Mouse (Mus musculus) thymus, postnatal 25 days (tissue): Measurements from ENCODE around the gene Atp2a2.

Source experiments
- DNase-seq: peaks from one replicate; pipeline ENCODE4 v3.0.0; 2022

The Atp2a2 gene

DNA sequence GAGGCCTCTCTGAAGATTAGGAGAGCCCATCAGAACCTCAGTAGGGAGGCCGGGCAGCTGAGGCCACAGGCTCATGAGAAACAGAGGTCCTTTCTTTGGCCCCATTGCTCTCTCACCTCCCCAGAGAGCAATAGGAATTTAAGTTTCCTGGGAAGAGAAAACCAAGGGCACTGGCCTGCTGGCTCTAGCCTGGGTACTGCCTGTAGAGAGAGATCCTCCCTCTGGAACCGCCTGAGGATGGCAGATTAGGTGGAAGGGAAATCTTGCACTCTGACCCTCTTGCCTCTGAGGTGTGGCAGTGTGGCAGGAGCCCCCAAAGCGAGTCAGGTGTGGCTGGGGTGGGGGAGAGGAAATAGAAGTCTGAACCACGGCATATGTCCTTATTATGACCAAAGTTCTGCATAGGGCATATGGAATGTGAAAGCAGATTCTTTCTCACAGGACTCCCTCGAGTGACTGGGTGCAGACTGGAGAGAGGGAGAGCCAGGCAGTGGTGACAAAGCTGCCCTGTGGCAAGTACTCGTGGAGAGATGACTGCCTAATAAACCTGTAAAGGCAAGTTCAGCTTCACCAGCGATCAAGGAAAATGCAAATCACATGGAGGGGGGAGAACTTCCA is 17.1 kb upstream of the Atp2a2 start:
- DNase-seq, result no peak

DNA sequence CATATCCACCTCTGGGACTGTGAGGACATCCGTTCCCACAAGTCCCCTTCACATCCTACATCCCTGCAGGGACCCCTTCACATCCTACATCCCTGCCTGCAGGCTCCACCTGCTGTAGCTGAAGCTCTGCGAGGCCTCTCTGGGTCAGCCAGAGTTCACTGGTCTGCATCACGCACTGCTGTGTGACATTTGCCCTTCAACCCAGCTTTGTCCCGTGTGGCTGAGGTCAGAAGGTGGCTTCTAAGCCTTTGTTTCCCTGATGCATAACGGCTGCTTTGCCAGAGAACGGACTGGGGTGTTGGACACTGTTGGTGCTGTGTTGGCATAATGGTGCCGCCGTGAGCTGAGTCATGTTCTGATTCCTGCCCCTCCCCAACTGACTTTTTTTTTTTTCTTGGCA is 16.2 kb upstream of the Atp2a2 start:
- DNase-seq, result no peak

DNA sequence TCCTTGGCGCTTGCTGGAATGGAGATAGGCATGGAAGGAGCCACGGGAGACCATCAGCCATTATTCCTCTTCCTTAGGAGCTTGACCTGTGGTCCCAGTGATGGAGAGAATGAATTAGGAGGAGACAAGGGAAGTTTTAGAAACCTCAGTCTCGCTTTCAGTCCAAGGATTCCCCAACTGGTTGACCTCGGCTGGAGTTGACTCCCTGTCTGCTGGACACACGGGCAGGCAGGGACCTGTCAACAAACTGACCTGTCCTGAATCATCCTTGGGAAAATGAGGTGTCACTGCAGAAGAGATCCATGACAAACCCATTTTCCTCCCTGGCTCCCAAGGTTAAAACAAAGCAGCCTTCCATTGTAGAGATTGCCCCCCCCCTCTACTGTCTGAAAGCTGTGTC is 14.9 kb upstream of the Atp2a2 start:
- no peak for DNase-seq

DNA sequence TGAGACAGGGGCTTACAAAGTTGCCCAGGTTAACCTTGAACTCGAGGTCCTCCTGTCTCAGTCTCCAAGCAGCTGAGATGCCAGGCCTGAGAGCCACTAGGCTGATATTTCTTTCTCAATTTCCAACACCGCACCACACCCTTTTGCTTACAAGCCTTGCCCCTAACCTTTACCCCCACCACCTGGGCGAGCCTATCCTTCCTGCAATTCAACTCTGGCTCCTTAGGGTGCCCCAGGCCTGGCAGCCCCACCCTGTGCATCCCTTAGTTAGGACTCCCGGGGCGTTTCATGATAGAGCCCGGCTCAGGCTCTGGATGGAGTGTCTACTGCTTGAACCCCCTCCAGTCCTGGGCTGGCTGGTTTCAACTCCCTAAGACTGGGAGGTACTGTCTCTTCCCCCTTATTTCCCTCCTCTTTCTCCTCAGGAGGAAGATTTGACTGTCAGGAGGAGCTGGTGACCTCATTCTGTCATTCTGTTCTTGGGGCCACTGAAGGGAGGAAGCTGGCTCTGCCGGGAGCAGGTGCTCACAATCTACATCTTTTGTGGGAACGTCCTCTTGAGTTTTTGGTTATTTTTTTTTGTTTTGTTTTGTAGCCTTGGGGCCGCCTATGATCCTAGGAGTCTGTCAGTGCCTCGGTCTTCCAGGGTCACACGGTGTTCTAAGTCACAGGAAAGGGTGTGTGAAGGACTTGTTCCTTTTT is 14.2 kb upstream of the Atp2a2 start:
- DNase-seq, result no peak

DNA sequence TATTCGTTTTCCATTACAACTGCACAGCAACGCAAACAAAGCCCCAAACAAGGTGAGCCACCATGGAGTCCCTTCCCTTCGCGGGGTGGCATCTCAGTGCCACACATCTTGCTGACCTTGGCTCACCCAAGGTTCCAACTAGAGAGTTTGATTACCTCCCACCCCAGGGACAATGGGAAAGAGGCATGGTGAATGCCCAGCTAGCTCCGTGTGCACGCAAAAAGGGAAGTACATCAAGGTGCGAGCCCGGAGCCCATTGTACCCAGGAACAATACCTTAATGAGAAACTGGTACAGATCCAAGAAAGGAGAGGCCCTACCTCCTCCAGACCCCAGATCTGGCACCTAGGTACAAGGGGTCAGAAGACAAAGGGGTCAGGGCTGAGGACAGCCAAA is 12.1 kb upstream of the Atp2a2 start:
- DNase-seq, result no peak

DNA sequence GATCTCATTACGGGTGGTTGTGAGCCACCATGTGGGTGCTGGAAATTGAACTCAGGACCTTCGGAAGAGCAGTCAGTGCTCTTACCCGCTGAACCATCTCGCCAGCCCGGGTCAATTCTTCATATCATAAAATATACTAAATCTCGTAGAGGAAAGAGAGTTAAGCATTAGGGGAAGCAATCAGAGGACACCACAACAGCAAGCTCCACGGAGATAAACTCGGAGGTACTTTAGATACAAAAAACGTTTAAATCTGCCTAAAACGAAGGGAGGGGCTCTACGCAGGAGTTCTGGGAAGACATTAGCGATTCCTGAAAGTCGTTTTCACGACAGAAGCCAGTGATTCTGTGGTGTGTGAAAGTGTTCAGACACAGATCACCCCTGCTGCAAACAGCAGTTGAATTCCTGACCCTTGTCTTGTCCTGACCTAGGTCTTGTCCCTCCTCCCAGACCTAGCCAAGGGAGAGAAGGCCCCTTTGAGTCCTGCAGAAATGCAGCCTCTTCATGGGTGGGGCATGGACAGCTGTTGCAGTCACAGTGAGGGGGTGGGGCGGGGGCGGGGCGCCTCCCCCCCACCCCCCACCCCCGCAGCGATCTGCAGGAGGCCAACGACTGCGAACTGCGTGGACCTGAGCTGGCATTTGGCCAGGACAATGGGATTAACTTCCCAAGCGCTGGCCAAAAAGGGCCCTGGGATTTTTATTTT is 11.5 kb upstream of the Atp2a2 start:
- DNase-seq, result no peak

DNA sequence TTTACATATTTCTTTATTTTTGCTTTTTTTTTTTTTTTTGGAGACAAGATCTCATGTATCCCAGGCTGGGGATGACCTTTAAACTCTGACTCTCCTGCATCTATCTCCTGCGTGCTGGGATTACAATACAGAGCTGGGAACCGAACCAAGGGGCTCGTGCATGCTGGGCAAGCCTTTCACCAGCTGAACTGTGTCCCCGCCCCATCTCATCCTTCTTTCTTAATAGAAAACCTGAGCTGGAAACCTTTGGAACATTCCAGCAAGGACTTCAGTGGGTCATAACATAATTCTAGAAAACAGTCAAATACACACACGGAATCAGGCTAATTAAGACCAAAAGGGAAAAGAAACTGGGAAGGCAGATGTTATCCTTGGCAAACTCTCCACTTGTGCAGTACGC is 10.0 kb upstream of the Atp2a2 start:
- DNase-seq, result no peak

DNA sequence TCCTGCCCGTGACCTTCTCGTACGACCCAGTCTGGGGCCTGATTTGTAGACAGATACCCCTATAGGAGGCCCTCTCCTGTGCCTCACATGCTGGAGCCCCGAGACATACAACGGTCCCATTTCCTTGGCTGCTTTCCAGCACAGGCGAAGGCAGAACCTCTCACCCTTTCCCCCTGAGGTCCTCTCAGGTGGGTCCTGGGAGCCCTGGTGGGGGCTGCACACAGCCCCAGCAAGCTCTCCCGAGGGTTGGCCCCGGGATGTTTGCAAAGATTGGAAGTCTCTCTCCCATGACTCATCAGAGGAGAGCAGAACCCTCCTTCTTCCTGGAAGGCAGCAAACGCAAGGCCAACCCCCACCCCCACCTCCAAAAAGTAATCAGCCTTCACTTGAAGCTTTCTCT is 9.4 kb upstream of the Atp2a2 start:
- DNase-seq, result no peak

DNA sequence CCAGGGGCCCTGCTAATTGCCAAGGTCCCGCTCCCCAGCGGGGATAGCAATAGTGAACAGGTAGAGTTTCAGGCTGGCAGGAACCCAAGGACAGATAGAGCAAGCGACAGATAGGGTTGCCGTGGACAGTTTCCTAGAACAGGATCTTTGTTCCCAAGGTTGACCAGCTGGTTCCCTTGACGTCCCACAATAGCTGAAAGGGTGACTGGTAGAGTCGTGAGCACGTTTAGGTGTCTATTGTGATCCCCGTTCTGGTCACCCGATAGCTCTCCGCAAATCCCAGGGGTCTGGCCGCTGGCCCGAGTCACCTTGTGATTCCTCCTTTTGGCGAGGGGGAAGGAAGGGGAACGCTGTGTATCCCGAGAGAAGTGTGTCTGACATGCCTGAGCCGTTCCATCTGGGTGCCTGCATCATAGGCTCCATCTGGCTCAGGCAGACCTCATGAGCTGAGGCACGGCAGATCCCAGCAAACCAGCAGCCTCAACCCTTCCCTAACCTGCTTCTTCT is 8.7 kb upstream of the Atp2a2 start:
- DNase-seq, result no peak

DNA sequence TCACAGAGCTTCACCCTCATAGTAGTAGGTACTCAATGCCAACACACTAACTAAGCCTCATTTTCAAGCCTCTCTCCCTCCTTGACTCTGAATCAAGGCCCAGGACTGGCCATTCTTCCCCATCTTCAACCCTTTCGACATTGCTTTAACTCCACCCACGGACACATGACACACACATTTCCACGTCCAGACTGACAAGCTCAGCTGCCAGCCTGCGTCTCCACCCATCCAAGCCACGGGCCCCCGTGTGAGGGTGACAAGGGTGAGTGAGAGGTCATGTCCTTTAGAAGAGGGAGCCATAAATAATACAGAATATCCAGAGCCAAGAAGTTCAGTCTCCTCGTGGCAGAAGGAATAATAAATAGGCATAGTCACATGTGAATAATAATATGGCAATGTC is 7.6 kb upstream of the Atp2a2 start:
- DNase-seq, result no peak

DNA sequence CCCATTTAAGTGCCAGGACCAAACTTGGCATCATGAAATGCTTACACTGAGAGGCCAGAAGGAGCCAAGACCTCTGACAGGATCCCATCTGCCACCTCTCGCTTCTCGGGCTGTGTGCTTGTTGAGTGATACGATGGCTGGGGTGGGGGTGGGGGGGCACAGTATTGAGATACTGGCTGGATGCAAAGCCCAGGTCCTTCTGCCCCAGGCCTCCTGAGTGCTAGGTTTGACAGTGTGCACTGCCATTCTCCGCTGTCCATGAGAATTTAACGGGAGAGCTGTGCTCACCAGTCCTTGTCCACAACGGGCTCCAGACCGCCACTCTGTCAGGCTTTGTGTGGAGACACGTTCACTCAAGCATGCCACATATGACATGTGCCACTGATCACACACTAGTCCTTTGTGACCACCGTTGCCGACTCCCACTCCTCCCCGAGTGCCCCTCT is 6.9 kb upstream of the Atp2a2 start:
- no peak for DNase-seq

DNA sequence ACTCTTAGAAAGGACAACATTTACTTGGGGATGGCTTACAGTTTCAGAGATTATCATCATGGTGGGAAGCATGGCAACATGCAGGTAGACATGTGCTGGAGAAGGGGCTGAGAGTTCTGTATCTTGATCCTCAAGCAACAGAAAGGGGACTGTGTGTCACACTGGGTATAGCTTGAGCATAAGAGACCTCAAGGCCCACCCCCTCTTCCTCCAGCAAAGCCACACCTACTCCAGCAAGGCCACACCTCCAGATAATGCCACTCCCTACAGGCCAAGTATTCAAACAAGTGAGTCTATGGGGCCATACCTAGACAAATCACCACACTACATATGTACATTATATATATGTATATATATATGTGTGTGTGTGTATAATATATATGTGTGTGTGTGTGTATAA is 5.4 kb upstream of the Atp2a2 start:
- no peak for DNase-seq

DNA sequence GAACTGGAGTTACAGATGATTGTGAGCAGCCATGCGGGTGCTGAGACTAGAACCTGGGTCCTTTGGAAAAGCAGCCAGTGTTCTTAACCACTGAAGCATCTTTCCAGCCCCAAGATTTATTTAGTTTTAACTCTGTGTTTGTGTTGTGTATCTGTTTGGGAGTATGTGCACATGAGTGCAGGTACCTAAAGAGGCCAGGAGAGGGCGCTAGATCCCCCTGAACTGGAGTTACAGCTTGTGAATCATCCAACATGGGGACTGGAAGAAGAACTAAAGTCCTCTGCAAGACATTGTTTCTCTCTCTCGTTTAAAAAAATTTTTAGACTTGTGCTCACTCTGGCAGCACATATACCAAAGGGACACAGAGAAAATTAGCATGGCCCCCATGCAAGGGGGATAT is 4.4 kb upstream of the Atp2a2 start:
- DNase-seq, result no peak

DNA sequence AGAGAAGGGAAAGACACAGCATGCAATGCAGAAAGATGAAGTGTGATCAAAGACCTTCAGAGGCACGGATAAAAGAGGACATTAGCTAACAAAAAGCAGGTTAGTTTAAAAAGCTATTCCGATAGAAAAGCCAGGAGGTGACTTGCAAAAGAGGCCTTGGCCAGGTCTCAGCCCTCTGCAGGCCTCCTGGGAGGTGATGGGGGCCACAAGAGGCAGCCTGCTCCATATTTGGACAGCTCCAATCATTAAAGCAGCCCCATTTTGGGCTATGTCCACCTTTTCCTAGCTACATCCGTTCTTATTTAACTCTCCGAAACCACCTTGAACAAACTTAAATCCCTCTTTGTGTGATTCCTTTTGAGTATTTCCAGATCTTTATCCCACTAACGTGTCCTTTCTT is 3.5 kb upstream of the Atp2a2 start:
- DNase-seq, result no peak

DNA sequence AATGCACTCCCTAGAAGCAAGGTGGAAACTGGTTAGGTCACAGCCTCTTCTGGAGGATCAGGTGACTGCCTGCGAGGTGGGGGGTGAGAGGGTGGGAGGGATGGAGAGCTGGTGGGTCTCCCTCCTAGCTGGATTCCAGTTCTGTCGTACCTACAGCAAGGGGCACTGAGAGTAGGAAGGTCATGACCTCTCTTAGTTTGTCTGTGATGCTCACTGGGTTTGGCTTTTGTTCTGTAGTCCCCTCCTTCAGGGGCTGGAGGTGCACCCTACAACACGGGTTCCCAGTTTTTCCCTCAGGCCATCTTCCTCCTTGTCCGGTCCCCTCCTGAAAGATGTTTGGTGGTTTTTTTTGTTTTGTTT is 1.7 kb upstream of the Atp2a2 start:
- no peak for DNase-seq

DNA sequence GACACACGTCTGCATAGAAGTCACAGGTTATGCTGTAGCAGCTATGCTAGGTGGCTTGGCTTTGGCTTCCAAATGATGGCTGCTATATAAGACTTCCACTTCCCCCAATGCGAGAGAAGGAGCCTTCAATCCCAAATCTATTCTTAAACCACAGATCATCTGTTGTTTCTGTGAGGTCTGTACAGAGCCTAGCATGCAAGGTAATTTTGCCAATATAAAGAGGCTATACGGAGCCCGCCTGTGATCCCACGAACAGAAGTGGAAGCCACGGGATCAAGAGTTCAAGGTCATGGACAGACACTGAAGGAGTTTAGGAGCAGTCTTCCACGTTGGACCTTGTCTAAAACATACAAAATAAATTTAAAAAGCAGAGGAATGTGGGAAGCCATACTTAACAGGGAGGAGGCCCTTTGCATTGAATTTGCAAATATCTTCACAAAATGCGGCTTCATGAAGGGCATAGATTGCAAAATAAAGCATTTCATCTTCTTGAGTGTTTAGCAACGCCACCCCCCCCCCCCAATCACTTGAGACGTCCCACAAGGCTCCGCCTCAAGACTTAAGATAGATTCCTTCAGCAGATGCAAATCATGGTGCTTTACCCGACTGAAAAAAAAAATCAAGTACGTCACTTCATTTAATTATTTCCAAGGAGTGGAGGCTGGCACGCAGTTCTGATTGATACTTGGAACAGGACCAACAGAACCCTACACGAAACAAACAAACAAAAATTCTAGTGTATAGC is 1.2 kb upstream of the Atp2a2 start:
- no peak for DNase-seq

DNA sequence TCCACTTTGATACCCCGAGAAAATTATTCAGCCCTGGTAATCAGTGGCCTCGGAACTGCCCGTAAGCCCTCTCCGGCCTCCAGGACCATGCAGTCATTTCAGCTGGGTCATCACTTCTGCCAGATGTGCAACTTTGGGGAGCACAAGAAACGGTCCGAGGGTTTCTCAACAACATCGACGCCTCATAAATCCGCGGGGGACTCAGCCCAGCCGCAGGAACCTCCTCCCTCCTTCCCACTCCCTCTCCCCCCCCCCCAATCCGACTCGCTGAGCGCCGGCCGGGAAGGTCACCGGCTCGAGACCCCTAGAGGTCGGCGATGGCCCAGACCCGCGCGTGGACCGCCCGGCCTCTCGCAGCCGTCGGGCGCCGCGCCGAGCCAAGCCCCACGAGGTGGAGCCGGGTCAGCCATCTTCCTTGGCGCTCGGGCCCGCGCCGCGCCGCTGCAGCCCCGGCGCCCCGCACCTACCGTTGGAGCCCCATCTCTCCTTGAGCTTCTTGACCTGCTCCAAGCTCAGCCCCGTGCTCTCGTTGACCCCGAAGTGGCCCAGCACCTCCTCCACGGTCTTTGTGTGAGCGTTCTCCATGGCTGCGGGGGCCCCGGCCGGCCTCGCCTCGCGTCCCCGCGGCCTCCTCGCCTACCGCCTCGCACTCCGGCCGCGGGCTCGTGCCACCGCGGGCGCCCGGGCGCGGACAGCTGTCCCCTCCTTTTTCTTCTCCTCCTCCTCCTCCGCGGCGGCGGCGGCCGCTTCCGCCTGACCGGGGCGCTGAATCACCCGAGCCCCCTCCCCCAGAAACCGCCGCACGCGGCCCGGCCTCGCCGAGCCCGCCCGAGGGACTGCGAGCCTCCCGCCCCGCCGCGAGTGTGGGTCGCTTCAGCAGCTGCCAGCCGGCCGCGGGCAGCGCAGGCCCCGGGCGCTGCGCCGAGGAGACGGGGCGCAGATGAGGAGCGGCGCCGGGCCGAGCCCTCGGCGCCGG is 636 bp downstream of the Atp2a2 start:
- DNase-seq, result peak; percentile 57

DNA sequence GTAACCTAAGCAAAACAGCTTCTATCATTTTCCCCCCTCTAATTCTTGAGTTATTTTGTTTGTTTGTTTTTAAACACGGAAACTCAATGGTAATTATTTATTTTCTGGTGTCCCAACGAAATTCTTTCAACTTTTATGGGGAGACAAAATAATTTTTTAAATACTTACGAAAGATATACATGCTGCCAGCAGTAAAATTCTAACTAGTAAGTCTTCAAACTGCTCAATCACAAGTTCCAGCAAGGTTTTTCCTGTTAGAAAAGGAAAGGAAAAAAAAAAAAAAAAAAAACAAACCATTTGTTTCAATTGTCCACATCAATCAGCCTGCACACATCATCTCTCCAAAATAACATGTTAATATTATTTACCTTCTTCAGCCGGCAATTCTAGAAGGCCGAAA is 1.5 kb downstream of the Atp2a2 start:
- no peak for DNase-seq

DNA sequence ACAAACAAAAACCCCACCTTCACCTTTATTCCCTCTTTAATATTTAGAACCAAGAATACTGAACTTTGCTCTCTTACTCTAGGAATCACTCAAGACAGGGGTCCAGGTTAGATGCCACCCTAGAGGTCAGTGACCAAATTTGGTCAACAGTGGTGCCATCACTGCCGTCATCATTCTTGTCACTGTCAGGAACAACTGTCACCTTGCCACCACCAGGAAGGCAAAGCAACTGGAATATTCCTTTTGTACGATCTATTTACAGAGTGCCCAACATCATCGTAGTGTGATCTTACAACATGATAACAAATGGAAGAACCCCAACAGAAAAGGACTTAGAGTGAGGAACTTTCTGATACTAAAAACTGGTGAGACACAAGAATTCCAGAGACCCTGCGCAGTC is 1.9 kb downstream of the Atp2a2 start:
- no peak for DNase-seq

DNA sequence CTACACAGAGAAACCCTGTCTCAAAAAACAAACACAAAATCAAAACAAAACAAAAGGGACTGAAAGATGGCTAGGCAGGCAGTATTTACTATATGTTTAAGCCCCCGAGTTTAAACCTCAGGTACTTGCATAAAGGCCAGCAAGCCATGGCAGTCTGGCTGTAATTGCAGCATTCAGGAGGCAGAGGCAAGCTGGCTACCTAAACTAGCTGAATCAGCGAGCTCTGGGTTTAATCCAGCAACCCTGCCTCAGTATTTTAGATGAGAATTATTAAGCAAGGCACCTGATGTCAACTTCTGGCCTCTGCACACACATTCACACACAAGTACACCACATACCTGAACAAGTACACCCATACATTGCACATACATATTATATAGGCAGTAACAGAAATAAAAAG is 4.0 kb downstream of the Atp2a2 start:
- DNase-seq, result no peak

DNA sequence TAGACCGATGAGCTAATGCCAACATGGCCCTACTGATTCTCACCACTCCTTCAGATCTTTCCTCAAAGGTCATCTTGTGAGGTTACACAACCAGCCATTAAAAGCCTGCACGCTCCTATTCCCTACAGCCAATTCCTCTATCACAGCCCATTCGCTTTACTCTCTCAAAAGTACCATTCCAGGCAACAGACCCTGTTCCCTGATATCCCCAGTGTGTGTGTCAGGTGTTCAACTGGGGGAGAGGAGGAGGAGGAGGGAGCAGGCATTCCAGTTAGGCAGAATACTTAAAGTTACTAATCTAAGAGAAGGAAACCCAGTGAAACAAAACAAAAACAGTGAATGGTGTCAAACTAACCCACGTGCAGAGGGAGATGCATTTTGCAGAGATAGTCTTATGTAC is 5.0 kb downstream of the Atp2a2 start:
- DNase-seq, result no peak

DNA sequence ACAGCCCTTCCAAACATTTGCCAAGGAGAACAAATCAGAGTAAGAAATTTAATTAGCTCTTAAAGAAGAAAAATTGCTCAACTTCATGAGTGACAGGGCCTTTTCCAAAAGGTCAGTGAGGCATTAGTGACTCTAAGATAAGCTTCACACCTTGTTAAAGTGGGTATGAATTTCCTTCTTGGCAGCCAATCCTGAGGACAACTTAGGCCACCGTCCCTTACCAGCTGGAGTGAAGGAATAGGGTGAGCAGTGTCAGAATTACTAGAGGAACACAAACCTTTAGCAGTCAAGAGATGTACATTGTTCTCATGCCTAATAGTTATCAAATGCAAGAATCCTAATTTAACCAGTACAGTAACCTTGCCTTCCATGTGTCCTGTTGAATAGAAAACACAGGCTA is 7.6 kb downstream of the Atp2a2 start:
- no peak for DNase-seq
